Mouse (Mus musculus) erythroid progenitor cell, adult 5-6 weeks (primary cell): ENCODE measurements around the gene Pde8b. TPM values are rescaled to one million over a fixed set of nuclear protein-coding genes. Genes with fewer than 3 reads are reported as not detected.

Experiments
- ATAC-seq: replicated peaks from 2 replicates; pipeline ENCODE4 v1.8.0; 2016; ENCODE audit warnings: moderate number of reproducible peaks, mild to moderate bottlenecking, moderate TSS enrichment, inconsistent platforms; ENCODE audit not compliant: poor library complexity, low FRiP score, severe bottlenecking
- total RNA-seq, 2 experiments: library from RNA; stranded (forward) in 1 of 2; stranded (reverse) in 1 of 2; fragments of 150-400 nt in 1 of 2; fragments of 186-747, 209-891 nt in 1 of 2; gene quantifications; 2 replicates each; pipeline versions ENCODE4 v1.2.3 to v1.2.4; 2015 to 2017; ENCODE audit warnings: low replicate concordance in 2 of 2

Pde8b gene
- total RNA-seq, 2 experiments from 2014 or later, result not detected

- no peak for ATAC-seq
Measured at GRCm38 (mm10) chr13:95040140-95040738, 209.9 kb downstream of the Pde8b start.

GRCm38 (mm10) chr13:95038200-95038599 is 211.9 kb downstream of the Pde8b start:
- ATAC-seq, result no peak

GRCm38 (mm10) chr13:95034715-95035114 is 215.4 kb downstream of the Pde8b start:
- ATAC-seq, result no peak

- ATAC-seq, result no peak
Measured at GRCm38 (mm10) chr13:95034094-95034493, 216.0 kb downstream of the Pde8b start.

GRCm38 (mm10) chr13:95032973-95033372 is 217.2 kb downstream of the Pde8b start:
- ATAC-seq, result no peak

- no peak for ATAC-seq
Measured at GRCm38 (mm10) chr13:95032127-95032831, 217.9 kb downstream of the Pde8b start.

GRCm38 (mm10) chr13:95030828-95031227 is 219.3 kb downstream of the Pde8b start:
- no peak for ATAC-seq

- ATAC-seq, result no peak
Measured at GRCm38 (mm10) chr13:95020216-95020615, 229.9 kb downstream of the Pde8b start.

GRCm38 (mm10) chr13:95019345-95019744 is 230.8 kb downstream of the Pde8b start:
- no peak for ATAC-seq

GRCm38 (mm10) chr13:95017916-95018315 is 232.2 kb downstream of the Pde8b start:
- ATAC-seq, result no peak

GRCm38 (mm10) chr13:95017278-95017677 is 232.9 kb downstream of the Pde8b start:
- ATAC-seq, result no peak

- no peak for ATAC-seq
Measured at GRCm38 (mm10) chr13:95011546-95012257, 238.4 kb downstream of the Pde8b start.

GRCm38 (mm10) chr13:95009261-95009660 is 240.9 kb downstream of the Pde8b start:
- ATAC-seq, result no peak

GRCm38 (mm10) chr13:95007281-95007680 is 242.9 kb downstream of the Pde8b start:
- no peak for ATAC-seq

- ATAC-seq, result no peak
Measured at GRCm38 (mm10) chr13:94990516-94990915, 259.6 kb downstream of the Pde8b start.

GRCm38 (mm10) chr13:94979081-94979480 is 271.1 kb downstream of the Pde8b start:
- ATAC-seq, result no peak

- peak; percentile 92 for ATAC-seq
Measured at GRCm38 (mm10) chr13:94976219-94977186, 273.6 kb downstream of the Pde8b start, which contains the start of gene Wdr41. Wdr41 (plus strand) TSS chr13:94976344.

GRCm38 (mm10) chr13:94975828-94976218 is 274.3 kb downstream of the Pde8b start:
- 0 out of 2 replicates have a peak, but pooled peaks have one; percentile 4 for ATAC-seq
